Mouse (Mus musculus) T-cell, adult 66 days (primary cell): ENCODE measurements around the gene Mrgpre. TPM values are rescaled to one million over a fixed set of nuclear protein-coding genes. Genes with fewer than 3 reads are reported as not detected.

Source experiments
- total RNA-seq, 2 experiments: library from RNA; stranded (reverse); gene quantifications; 3 replicates in 1 of 2; 4 replicates in 1 of 2; pipeline ENCODE4 v1.2.4; 2023

The Mrgpre gene
- total RNA-seq, result 1 to 10 TPM; 1.1 TPM

GRCm38 (mm10) chr7:143783996-143784829 is at the start of gene Mrgpre:
Gene Mrgpre (minus strand): TSS chr7:143784500.

GRCm38 (mm10) chr7:143822375-143823265 is 38.3 kb upstream of the Mrgpre start, which contains the start of the genes Nadsyn1 and Dhcr7:
Gene Nadsyn1 (minus strand): TSS chr7:143822849.
Gene Dhcr7 (plus strand): TSS chr7:143823145.

GRCm38 (mm10) chr7:143766893-143767292 is 17.4 kb downstream of the Mrgpre start, which contains the start of gene Mrgprg:
Gene Mrgprg (minus strand): TSS chr7:143766993.

GRCm38 (mm10) chr7:143756125-143757026 is 27.9 kb downstream of the Mrgpre start, which contains the start of gene Osbpl5:
Gene Osbpl5 (minus strand): TSS chr7:143756985.

Other genes with a start within 250 kb of the Mrgpre start
- gene Nap1l4, start 235.4 kb downstream of the Mrgpre start, total RNA-seq, result 100 to 1,000 TPM; 206 to 216 TPM
- gene Cars, start 184.4 kb downstream of the Mrgpre start, total RNA-seq, result 10 to 100 TPM; 62.6 to 64.4 TPM
- gene Tnfrsf26, start 155.8 kb downstream of the Mrgpre start, total RNA-seq, result 10 to 100 TPM; 28.2 to 33.1 TPM
- 10 to 100 TPM; 15.1 to 22.9 TPM for gene Tnfrsf22, start 134.8 kb downstream of the Mrgpre start, total RNA-seq
- 1 to 10 TPM; 2.7 to 3.2 TPM for gene Tnfrsf23, start 98.6 kb downstream of the Mrgpre start, total RNA-seq
- gene Osbpl5, start 27.5 kb downstream of the Mrgpre start, total RNA-seq, result 10 to 100 TPM; 40.1 to 45.0 TPM
- gene Mrgprg, start 17.5 kb downstream of the Mrgpre start, total RNA-seq, result not detected
- gene Nadsyn1, start 38.3 kb upstream of the Mrgpre start, total RNA-seq, result 10 to 100 TPM; 11.0 to 16.2 TPM
- gene Dhcr7, start 38.6 kb upstream of the Mrgpre start, total RNA-seq, result 10 to 100 TPM; 34.3 to 35.2 TPM
- gene Gm498, start 82.3 kb upstream of the Mrgpre start, total RNA-seq, result not detected
- not detected for gene Shank2, start 217.4 kb upstream of the Mrgpre start, total RNA-seq